Mouse (Mus musculus): ENCODE measurements around the gene Fut2. TPM values are rescaled to one million over a fixed set of nuclear protein-coding genes. Genes with fewer than 3 reads are reported as not detected.
"Not testable (repeated sequence)": the region's sequence is repeated elsewhere in the genome, so short reads cannot be mapped to it uniquely, and the experiment has no call there.

The Fut2 gene
- polyA plus RNA-seq, 1 experiment from 2014 or later = 0.18 TPM

GRCm38 (mm10) chr7:45682144-45683126 is 16.2 kb upstream of the Fut2 start:
- Histone ChIP-seq H3K4me3 (no peak overlapping the region), H3K9ac (no peak overlapping the region)

DNA sequence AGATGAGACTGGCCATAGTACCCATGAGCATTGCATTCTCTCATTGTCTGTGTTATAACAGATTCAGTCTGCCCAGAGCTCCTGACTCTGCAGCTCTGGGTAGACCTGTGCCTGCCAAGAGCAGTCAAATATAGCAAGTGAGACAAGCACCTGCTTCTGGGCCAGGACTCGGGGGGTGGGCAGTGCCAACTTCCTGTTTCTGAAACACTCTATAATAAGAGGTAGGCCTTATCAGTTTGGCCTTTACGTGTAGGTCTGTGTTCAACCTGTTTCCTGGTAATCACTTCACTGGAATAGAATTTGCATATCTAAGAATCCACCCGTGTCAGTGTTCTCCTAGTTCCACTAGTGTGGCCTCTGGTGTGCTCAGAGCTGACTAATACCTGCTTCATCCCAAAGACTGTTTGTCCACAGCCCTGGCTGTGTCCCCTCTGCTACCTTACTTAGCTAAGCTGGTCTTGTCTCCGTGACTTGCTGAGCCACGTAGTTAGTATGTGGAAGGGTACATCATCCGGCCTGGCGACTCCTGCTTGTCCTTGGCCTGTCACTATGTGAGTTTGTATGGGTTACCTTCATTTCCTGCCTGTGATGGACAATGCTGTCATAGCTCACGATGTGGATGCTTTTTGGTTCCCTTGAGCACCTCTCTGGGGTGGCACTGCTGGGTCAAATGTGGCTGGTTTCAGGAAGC is 15.0 kb upstream of the Fut2 start:
- Histone ChIP-seq H3K4me1 (peaks cover 5% of the 10 kb centered on the region; the same call in 1 of the 2 replicates), H3K27me3 (replicated peaks) (no peaks in the 10 kb centered on the region), H3K36me3 (replicated peaks) (no peaks in the 10 kb centered on the region), H3K27ac (no peak overlapping the region), H3K4me3 (no peak overlapping the region), H3K9me3 (no peaks in the 10 kb centered on the region), H3K9ac (no peak overlapping the region), H3K4me2 (no peak overlapping the region)
- 87% methylated on average over 8 of the region's 8 CpGs for WGBS
- no peak for ATAC-seq (replicated peaks)

More at GRCm38 (mm10) chr7:45682144-45683126, 16.2 kb upstream of the Fut2 start:
- Histone ChIP-seq H3K9me3 (no peaks in the 10 kb centered on the region), H3K4me2 (peak overlapping the region; percentile 36), H3K27ac (peak overlapping the region; percentile 70; the same call in 1 of the 2 replicates), H3K36me3 (replicated peaks) (no peaks in the 10 kb centered on the region), H3K4me1 (peaks cover 5% of the 10 kb centered on the region; the same call in 1 of the 2 replicates), H3K27me3 (replicated peaks) (no peaks in the 10 kb centered on the region)
- 28% methylated on average over 14 of the region's 14 CpGs for WGBS
- ATAC-seq (replicated peaks) = peak; percentile 79; the same call in 1 of the 2 replicates

DNA sequence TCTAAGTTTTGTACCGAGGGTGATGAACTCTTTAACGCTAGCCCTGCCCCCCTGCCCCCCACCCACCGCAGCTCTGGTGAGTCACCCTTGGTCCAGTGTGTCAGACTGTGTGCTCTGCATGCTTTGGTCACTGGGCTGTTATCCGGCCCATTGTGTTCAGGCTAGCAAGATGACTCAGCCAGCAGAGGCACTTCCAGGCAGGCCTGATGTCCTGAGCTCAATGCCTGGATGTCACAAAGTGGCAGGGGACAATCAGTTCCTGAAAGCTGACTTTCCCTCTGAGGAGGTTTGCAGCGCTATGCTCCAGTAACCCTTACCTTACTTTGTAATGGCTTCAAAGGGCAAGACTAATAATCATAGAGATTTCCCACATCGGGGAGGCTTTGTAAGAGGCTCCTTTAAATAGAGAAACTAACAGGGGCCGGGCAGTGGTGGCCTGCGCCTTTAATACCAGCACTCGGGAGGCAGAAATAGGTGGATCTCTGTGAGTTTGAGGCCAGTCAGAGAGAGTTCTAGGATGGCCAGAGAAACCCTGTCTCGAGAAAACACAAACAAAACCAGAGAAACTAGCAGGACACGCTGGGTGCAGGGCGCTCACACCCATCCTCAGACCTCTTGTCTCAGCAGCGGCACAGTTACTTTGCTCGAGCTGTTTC is 13.9 kb upstream of the Fut2 start:
- H3K27ac ChIP-seq = no peak overlapping the region
- no peak overlapping the region for H3K9ac ChIP-seq
- H3K27me3 ChIP-seq (replicated peaks) = no peaks in the 10 kb centered on the region
- H3K4me1 ChIP-seq = peaks cover 5% of the 10 kb centered on the region; the same call in 1 of the 2 replicates
- H3K4me3 ChIP-seq = no peak overlapping the region
- no peak for ATAC-seq (replicated peaks)
- H3K36me3 ChIP-seq (replicated peaks) = no peaks in the 10 kb centered on the region
- no peak overlapping the region for H3K4me2 ChIP-seq
- no peaks in the 10 kb centered on the region for H3K9me3 ChIP-seq
- 50% methylated on average over 14 of the region's 14 CpGs for WGBS

- 93% methylated on average over 14 of the region's 14 CpGs for WGBS
- H3K36me3 ChIP-seq (replicated peaks) = no peaks in the 10 kb centered on the region
- peaks cover 5% of the 10 kb centered on the region; the same call in 1 of the 2 replicates for H3K4me1 ChIP-seq
- ATAC-seq (replicated peaks) = no peak
- no peak overlapping the region for H3K27ac ChIP-seq
- no peak overlapping the region for H3K4me2 ChIP-seq
- H3K27me3 ChIP-seq (replicated peaks) = no peaks in the 10 kb centered on the region
- no peaks in the 10 kb centered on the region for H3K9me3 ChIP-seq
- no peak overlapping the region for H3K4me3 ChIP-seq
- H3K9ac ChIP-seq = no peak overlapping the region
Measured at GRCm38 (mm10) chr7:45678513-45678912, 12.3 kb upstream of the Fut2 start.

DNA sequence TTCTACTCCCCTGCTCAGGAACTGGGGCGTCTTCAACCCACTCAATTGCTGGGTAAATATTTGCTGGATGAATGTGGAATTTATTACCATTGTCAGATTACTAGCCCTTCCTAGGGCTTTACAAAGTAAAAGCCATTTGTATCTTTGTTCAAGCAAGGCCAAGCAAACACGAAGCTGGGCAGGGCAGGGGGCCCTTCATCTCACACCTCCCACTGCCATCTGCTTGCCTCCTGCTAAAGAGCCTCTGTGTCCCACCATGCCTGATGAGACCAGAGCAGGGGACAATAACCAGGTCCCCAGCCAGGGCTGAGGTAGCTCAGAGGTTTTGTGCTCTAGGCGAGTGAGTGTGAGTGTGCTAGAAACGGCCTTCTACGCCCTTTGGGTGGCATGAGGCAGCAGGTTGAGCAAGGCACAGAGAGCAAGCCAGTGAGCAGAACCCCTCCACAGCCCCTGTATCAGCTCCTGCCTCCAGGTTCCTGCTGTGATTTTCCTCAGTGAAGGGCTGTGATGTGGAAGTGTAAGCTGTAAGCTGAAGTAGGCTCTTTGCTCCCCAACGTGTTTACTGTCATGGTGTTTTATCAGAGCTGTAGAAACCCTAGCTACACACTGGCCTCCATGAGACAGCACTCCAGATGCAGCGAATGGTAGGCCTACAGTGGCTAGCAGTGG is 11.6 kb upstream of the Fut2 start:
- H3K4me3 ChIP-seq = no peak overlapping the region
- WGBS = 75% methylated on average over 7 of the region's 7 CpGs
- peaks cover 3% of the 10 kb centered on the region; the same call in 1 of the 2 replicates for H3K4me1 ChIP-seq
- H3K4me2 ChIP-seq = no peak overlapping the region
- no peaks in the 10 kb centered on the region for H3K27me3 ChIP-seq (replicated peaks)
- no peak overlapping the region for H3K27ac ChIP-seq
- ATAC-seq (replicated peaks) = no peak
- no peak overlapping the region for H3K9ac ChIP-seq
- no peaks in the 10 kb centered on the region for H3K9me3 ChIP-seq
- no peaks in the 10 kb centered on the region for H3K36me3 ChIP-seq (replicated peaks)

DNA sequence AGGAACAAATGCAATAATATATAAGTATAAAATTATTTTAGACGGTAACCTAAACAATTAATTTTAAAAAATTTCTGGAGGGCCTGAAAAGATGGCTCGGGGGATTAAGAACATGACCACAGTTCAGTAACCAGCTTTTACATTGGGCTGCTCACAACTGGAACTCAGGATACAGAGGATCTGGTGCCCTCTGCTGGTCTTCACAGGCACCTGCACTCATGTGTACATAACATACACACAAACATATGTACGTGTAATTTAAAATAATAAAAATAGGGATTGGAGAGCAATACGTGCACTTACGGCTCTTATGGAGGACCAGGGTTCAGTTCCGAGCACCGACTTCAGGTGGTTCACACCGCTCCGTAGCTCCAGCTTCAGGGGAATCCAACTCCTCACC is 2.7 kb upstream of the Fut2 start:
- Histone ChIP-seq H3K27me3 (replicated peaks) (no peaks in the 10 kb centered on the region), H3K4me3 (no peak overlapping the region), H3K4me2 (no peak overlapping the region), H3K36me3 (replicated peaks) (no peaks in the 10 kb centered on the region), H3K27ac (no peak overlapping the region), H3K9ac (no peak overlapping the region), H3K9me3 (no peaks in the 10 kb centered on the region), H3K4me1 (no peaks in the 10 kb centered on the region)
- 97% methylated on average over 9 of the region's 9 CpGs for WGBS
- ATAC-seq (replicated peaks) = no peak

DNA sequence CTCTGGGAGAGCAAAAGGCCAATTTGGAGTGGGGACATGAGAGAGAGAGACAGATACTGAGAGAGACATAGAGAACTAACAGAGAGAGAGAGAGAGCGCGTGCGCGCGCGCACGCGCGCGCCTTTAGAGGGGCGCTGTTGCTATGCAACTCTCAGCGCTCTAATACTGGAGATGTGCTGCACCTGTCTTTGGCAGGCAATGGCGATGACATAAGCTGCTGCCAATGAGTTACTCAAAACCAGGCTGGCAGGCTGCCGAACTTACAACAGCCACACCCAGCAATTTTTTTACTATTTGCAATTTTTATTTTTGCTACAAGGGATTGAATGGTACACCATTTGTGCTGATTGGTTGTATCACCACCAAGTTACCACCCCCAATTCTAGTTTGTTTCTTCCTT is 1.6 kb upstream of the Fut2 start:
- no peaks in the 10 kb centered on the region for H3K27me3 ChIP-seq (replicated peaks)
- H3K4me1 ChIP-seq = no peaks in the 10 kb centered on the region
- 67% methylated on average over 14 of the region's 14 CpGs for WGBS
- H3K27ac ChIP-seq = no peak overlapping the region
- no peak overlapping the region for H3K9ac ChIP-seq
- ATAC-seq (replicated peaks) = no peak
- H3K36me3 ChIP-seq (replicated peaks) = no peaks in the 10 kb centered on the region
- no peak overlapping the region for H3K4me3 ChIP-seq
- no peak overlapping the region for H3K4me2 ChIP-seq
- H3K9me3 ChIP-seq = no peaks in the 10 kb centered on the region

- H3K9ac ChIP-seq = no peak overlapping the region
- WGBS = 60% methylated on average over 13 of the region's 13 CpGs
- H3K4me2 ChIP-seq = no peak overlapping the region
- H3K36me3 ChIP-seq (replicated peaks) = no peaks in the 10 kb centered on the region
- H3K4me3 ChIP-seq = no peak overlapping the region
- no peaks in the 10 kb centered on the region for H3K27me3 ChIP-seq (replicated peaks)
- no peak for ATAC-seq (replicated peaks)
- no peaks in the 10 kb centered on the region for H3K9me3 ChIP-seq
- no peak overlapping the region for H3K27ac ChIP-seq
- H3K4me1 ChIP-seq = no peaks in the 10 kb centered on the region
Measured at GRCm38 (mm10) chr7:45665303-45666138, 673 bp downstream of the Fut2 start.

GRCm38 (mm10) chr7:45661702-45662101 is 4.5 kb downstream of the Fut2 start:
- H3K4me1 ChIP-seq; H3K27ac ChIP-seq; H3K27me3 ChIP-seq (replicated peaks); H3K9ac ChIP-seq; H3K4me3 ChIP-seq; ATAC-seq (replicated peaks); H3K36me3 ChIP-seq (replicated peaks); H3K4me2 ChIP-seq; H3K9me3 ChIP-seq: not testable (repeated sequence)
- 91% methylated on average over 6 of the region's 6 CpGs for WGBS

- Histone ChIP-seq H3K4me2 (no peak overlapping the region), H3K4me1 (no peaks in the 10 kb centered on the region), H3K9me3 (no peaks in the 10 kb centered on the region), H3K9ac (no peak overlapping the region), H3K36me3 (replicated peaks) (no peaks in the 10 kb centered on the region), H3K4me3 (no peak overlapping the region), H3K27ac (no peak overlapping the region), H3K27me3 (replicated peaks) (no peaks in the 10 kb centered on the region)
- 87% methylated on average over 11 of the region's 11 CpGs for WGBS
- no peak for ATAC-seq (replicated peaks)
Measured at GRCm38 (mm10) chr7:45660746-45661478, 5.3 kb downstream of the Fut2 start.
